In the genomic region with DNA sequence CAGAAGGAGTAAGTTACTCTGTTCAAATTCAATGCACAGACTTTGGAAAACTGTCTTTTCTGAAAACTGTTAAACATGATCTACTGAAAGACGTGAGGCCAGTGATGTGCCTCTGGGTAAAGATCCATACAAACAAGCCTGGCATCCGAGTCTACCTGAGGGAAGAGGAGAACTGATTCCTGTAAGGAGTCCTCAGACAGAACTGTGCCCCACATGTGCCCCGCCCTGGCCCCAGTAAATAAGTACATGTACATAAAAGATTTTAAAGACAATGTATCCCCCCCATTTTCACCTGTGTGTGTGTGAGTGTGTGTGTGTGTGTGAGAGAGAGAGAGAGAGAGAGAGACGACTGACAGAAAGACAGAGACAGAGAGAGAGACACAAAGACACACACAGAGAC, we compare ENCODE assay signal across 15 mouse cellular contexts. TPM values are rescaled to one million over a fixed set of nuclear protein-coding genes. Genes with fewer than 3 reads are reported as not detected.
DNase-seq lines count a peak whose midpoint lies in the region; ATAC-seq and TF ChIP-seq lines count a peak whose summit lies in the region.
"Had no signal": no experiment of that assay in that cellular context is flagged by ENCODE, and none has a peak within 500 bp of the region (broad histone marks: within the 10 kb centered on the region; RNA-seq: fewer than 3 reads in every experiment).

No protein-coding gene starts in this region.

- no peak overlapping the region for H3K4me3 ChIP-seq in embryonic facial prominence, embryonic 13.5 days
- H3K4me3 ChIP-seq in embryonic facial prominence, embryonic 10.5 days = no peak overlapping the region
- no peak overlapping the region for H3K4me3 ChIP-seq in liver, adult 2 months (ENCODE audit: insufficient read depth, low read depth, low read length)
- H3K4me3 ChIP-seq in liver, embryonic 11.5 days (ENCODE audit: low read depth, low read length) = no peak overlapping the region
- H3K4me3 ChIP-seq in small intestine, adult 2 months (ENCODE audit: low read depth, low read length) = no peak overlapping the region
- H3K4me3 ChIP-seq: forebrain, embryonic 15.5 days; limb, embryonic 13.5 days; midbrain, embryonic 13.5 days had no signal

- 75% methylated on average over 4 of the region's 4 CpGs for WGBS in embryonic facial prominence, embryonic 13.5 days
- WGBS in embryonic facial prominence, embryonic 10.5 days = 87% methylated on average over 4 of the region's 4 CpGs
- WGBS in liver, adult 2 months = 90% methylated on average over 4 of the region's 4 CpGs
- 66% methylated on average over 4 of the region's 4 CpGs for WGBS in liver, embryonic 11.5 days
- 68% methylated on average over 4 of the region's 4 CpGs for WGBS in small intestine, adult 2 months

- no peaks in the 10 kb centered on the region for H3K9me3 ChIP-seq in embryonic facial prominence, embryonic 13.5 days
- H3K9me3 ChIP-seq in embryonic facial prominence, embryonic 10.5 days = no peaks in the 10 kb centered on the region
- H3K9me3 ChIP-seq in liver, embryonic 11.5 days (ENCODE audit: control insufficient read depth, low read length) = no peaks in the 10 kb centered on the region
- H3K9me3 ChIP-seq: forebrain, embryonic 15.5 days; limb, embryonic 13.5 days; midbrain, embryonic 13.5 days had no signal

- ATAC-seq in embryonic facial prominence, embryonic 13.5 days (ENCODE audit: insufficient number of reproducible peaks, insufficient read depth, low FRiP score, low TSS enrichment, low read depth) = no peak
- no peak for ATAC-seq in liver, embryonic 11.5 days (replicated peaks; ENCODE audit: low FRiP score)
- no peak for ATAC-seq in activated CD4-positive, CD25-positive, alpha-beta regulatory T cell, adult 4 months
- ATAC-seq: forebrain, embryonic 15.5 days; hindbrain, postnatal 0 days; midbrain, embryonic 13.5 days had no signal

- no peaks in the 10 kb centered on the region for H3K79me2 ChIP-seq in liver, adult 2 months (ENCODE audit: control insufficient read depth, insufficient read depth, low read length)

- TF ChIP-seq POLR2A in liver, adult 2 months (IDR thresholded peaks at IDR 0.05; ENCODE audit: extremely low read depth, insufficient read depth, low read length) = no peak
- no peak for TF ChIP-seq POLR2A in small intestine, adult 2 months (IDR thresholded peaks at IDR 0.05; ENCODE audit: low read depth, low read length)

- TF ChIP-seq CTCF in liver, adult 2 months (IDR thresholded peaks at IDR 0.05; ENCODE audit: low read depth, low read length) = no peak
- no peak for TF ChIP-seq CTCF in small intestine, adult 2 months (IDR thresholded peaks at IDR 0.05; ENCODE audit: extremely low read depth, insufficient read length, insufficient replicate concordance, low read depth, low read length)

- H3K9ac ChIP-seq in embryonic facial prominence, embryonic 13.5 days = no peak overlapping the region
- no peak overlapping the region for H3K9ac ChIP-seq in liver, adult 2 months (ENCODE audit: low read depth, low read length)
- no peak overlapping the region for H3K9ac ChIP-seq in liver, embryonic 11.5 days (ENCODE audit: low read depth, low read length)
- H3K9ac ChIP-seq: forebrain, embryonic 15.5 days; limb, embryonic 13.5 days; midbrain, embryonic 13.5 days had no signal

- H3K27me3 ChIP-seq in embryonic facial prominence, embryonic 13.5 days = no peaks in the 10 kb centered on the region
- H3K27me3 ChIP-seq in embryonic facial prominence, embryonic 10.5 days (replicated peaks; ENCODE audit: low read depth, poor library complexity, severe bottlenecking) = no peaks in the 10 kb centered on the region
- H3K27me3 ChIP-seq in liver, adult 2 months (ENCODE audit: control insufficient read depth, insufficient read depth, low read length) = no peaks in the 10 kb centered on the region
- no peaks in the 10 kb centered on the region for H3K27me3 ChIP-seq in liver, embryonic 11.5 days (replicated peaks; ENCODE audit: control insufficient read depth, insufficient read depth, low read length)
- H3K27me3 ChIP-seq in small intestine, adult 2 months (ENCODE audit: control insufficient read depth, insufficient read depth, low read length) = no peaks in the 10 kb centered on the region
- H3K27me3 ChIP-seq: limb, embryonic 13.5 days; midbrain, embryonic 13.5 days had no signal

- H3K4me2 ChIP-seq in embryonic facial prominence, embryonic 13.5 days = no peak overlapping the region
- no peak overlapping the region for H3K4me2 ChIP-seq in liver, embryonic 11.5 days
- H3K4me2 ChIP-seq: forebrain, embryonic 15.5 days; limb, embryonic 13.5 days; midbrain, embryonic 13.5 days had no signal

- DNase-seq in embryonic facial prominence, embryonic 10.5 days (ENCODE audit: low spot score) = no peak
- no peak for DNase-seq in liver, adult 2 months (ENCODE audit: extremely low read depth, low read depth, low spot score)
- DNase-seq in liver, embryonic 11.5 days (ENCODE audit: low spot score) = no peak
- peak; percentile 30 for DNase-seq in CD4-positive, CD25-positive, alpha-beta regulatory T cell, adult 2 months (ENCODE audit: low read depth, low spot score)
- DNase-seq in frontal cortex, adult 2 months (ENCODE audit: extremely low spot score in 1 of 2, low spot score in 1 of 2) = no peak
- DNase-seq: cerebellum, postnatal 14 days; layer of hippocampus, postnatal 36 days had no signal

- H3K4me1 ChIP-seq in embryonic facial prominence, embryonic 13.5 days = peaks cover 10% of the 10 kb centered on the region
- H3K4me1 ChIP-seq in embryonic facial prominence, embryonic 10.5 days = peaks cover 15% of the 10 kb centered on the region
- peaks cover 6% of the 10 kb centered on the region; the same call in 1 of the 2 replicates for H3K4me1 ChIP-seq in liver, adult 2 months (ENCODE audit: control insufficient read depth, insufficient read depth, low read length)
- H3K4me1 ChIP-seq in liver, embryonic 11.5 days (replicated peaks; ENCODE audit: control insufficient read depth, insufficient read depth, low read length) = no peaks in the 10 kb centered on the region
- peaks cover 1% of the 10 kb centered on the region; the same call in 1 of the 2 replicates for H3K4me1 ChIP-seq in small intestine, adult 2 months (ENCODE audit: control insufficient read depth, insufficient read depth, insufficient read length, low read length)
- H3K4me1 ChIP-seq: midbrain, embryonic 13.5 days had no signal

- peak overlapping the region; percentile 49; the same call in 1 of the 2 replicates for H3K27ac ChIP-seq in embryonic facial prominence, embryonic 13.5 days
- no peak overlapping the region for H3K27ac ChIP-seq in embryonic facial prominence, embryonic 10.5 days (replicated peaks)
- H3K27ac ChIP-seq in liver, adult 2 months (replicated peaks; ENCODE audit: insufficient read depth, low read depth, low read length) = peak overlapping the region; percentile 57; the same call in 1 of the 2 replicates
- no peak overlapping the region for H3K27ac ChIP-seq in liver, embryonic 11.5 days (ENCODE audit: low read depth, low read length)
- peak overlapping the region; percentile 87 for H3K27ac ChIP-seq in small intestine, adult 2 months (ENCODE audit: insufficient read depth, low read depth, low read length)
- H3K27ac ChIP-seq: kidney, postnatal 0 days; limb, embryonic 13.5 days; midbrain, embryonic 13.5 days had no signal

- H3K36me3 ChIP-seq in embryonic facial prominence, embryonic 13.5 days = no peaks in the 10 kb centered on the region
- no peaks in the 10 kb centered on the region for H3K36me3 ChIP-seq in embryonic facial prominence, embryonic 10.5 days (replicated peaks)
- no peaks in the 10 kb centered on the region for H3K36me3 ChIP-seq in liver, adult 2 months (ENCODE audit: control insufficient read depth, insufficient read depth, low read length)
- no peaks in the 10 kb centered on the region for H3K36me3 ChIP-seq in liver, embryonic 11.5 days (ENCODE audit: control insufficient read depth, insufficient read depth, low read length)
- H3K36me3 ChIP-seq in small intestine, adult 2 months (ENCODE audit: control insufficient read depth, insufficient read depth, low read length) = no peaks in the 10 kb centered on the region
- H3K36me3 ChIP-seq: forebrain, embryonic 15.5 days; limb, embryonic 13.5 days; midbrain, embryonic 13.5 days had no signal

RNA-seq across cellular contexts. Expression of a gene that starts 42.0 kb away (rescaled TPM):
- 394 and 409 TPM in 2 replicates for polyA plus RNA-seq in embryonic facial prominence, embryonic 13.5 days (2015; fragmentation: Nextera tagmentation; extraction: Ambion mirVana)
- polyA plus RNA-seq in embryonic facial prominence, embryonic 10.5 days (2016; fragmentation: Nextera tagmentation; extraction: Ambion mirVana) = 496 TPM in 2 replicates
- 189 and 194 TPM in 2 replicates for total RNA-seq in liver, adult 2 months (2014; rRNA removed)
- polyA plus RNA-seq in liver, adult 2 months (2012; rRNA removed) = 88.9 and 96.5 TPM in 2 replicates
- 457 and 496 TPM in 2 replicates for polyA plus RNA-seq in liver, embryonic 11.5 days (2014; fragmentation: Nextera tagmentation; extraction: Ambion mirVana)
- polyA plus RNA-seq in small intestine, adult 2 months (2012; rRNA removed) = 21.6 and 39.1 TPM in 2 replicates
- polyA plus RNA-seq in activated CD4-positive, CD25-positive, alpha-beta regulatory T cell, adult 4 months (2017; shearing (Covaris generic)) = 100 to 1,000 TPM; 277 to 308 TPM
- 156 and 166 TPM in 2 replicates for polyA plus RNA-seq in frontal cortex, adult 2 months (2012; rRNA removed)

Comparison
In these comparisons a context has a peak if more than half of its experiments do, and no peak if none do; other contexts are left out.
1. H3K27ac ChIP-seq: peak in embryonic facial prominence, embryonic 13.5 days (single experiment), liver, adult 2 months (single experiment) and small intestine, adult 2 months (single experiment); none in embryonic facial prominence, embryonic 10.5 days (single experiment) and liver, embryonic 11.5 days (single experiment).